Mouse (Mus musculus): Measurements from ENCODE around the gene Gmcl1.

GRCm38 (mm10) chr6:86694465-86694864 is 38.7 kb downstream of the Gmcl1 start:
- TF ChIP-seq CTCF (IDR thresholded peaks at IDR 0.05; ENCODE audit: low read depth, low read length) (peak; percentile 70), POLR2A (IDR thresholded peaks at IDR 0.05; ENCODE audit: extremely low read depth, insufficient read depth, low read length) (no peak)
